Mouse (Mus musculus) kidney, embryonic 14.5 days (tissue): ENCODE data around the gene Extl1. TPM values are rescaled to one million over a fixed set of nuclear protein-coding genes. Genes with fewer than 3 reads are reported as not detected.

Experiments
- ATAC-seq: fragments of 200-750 bp; cut with Nextera tagmentation; 2 replicates; pipeline ENCODE4 v1.8.0; 2017; ENCODE audit warnings: moderate number of reproducible peaks, mild to moderate bottlenecking, moderate TSS enrichment, moderate library complexity; ENCODE audit not compliant: low FRiP score, low TSS enrichment
- H3K27ac ChIP-seq: fragments of 300-500 bp; sonication (generic); 2 replicates; pipeline ENCODE4 v1.5.1; 2014; ENCODE audit warnings: low read depth, mild to moderate bottlenecking, low read length, moderate library complexity, mixed read lengths
- H3K27me3 ChIP-seq: fragments of 300-500 bp; sonication (generic); 2 replicates; pipeline ENCODE4 v1.6.1; 2014; ENCODE audit warnings: mild to moderate bottlenecking, low read length; ENCODE audit not compliant: control insufficient read depth, insufficient read depth
- H3K36me3 ChIP-seq: fragments of 300-500 bp; sonication (generic); 2 replicates; pipeline ENCODE4 v1.6.1; 2014; ENCODE audit warnings: low read length, mixed read lengths; ENCODE audit not compliant: control insufficient read depth, insufficient read depth
- H3K4me1 ChIP-seq: fragments of 300-500 bp; sonication (generic); 2 replicates; pipeline ENCODE4 v1.6.1; 2014; ENCODE audit warnings: low read length, mixed read lengths; ENCODE audit not compliant: control insufficient read depth, insufficient read depth
- H3K4me2 ChIP-seq: fragments of 300-500 bp; sonication (generic); replicated peaks from 2 replicates; pipeline ENCODE4 v1.6.1; 2014; ENCODE audit warnings: low read depth, mild to moderate bottlenecking, low read length
- H3K4me3 ChIP-seq: fragments of 300-500 bp; sonication (generic); 2 replicates; pipeline ENCODE4 v1.5.1; 2014; ENCODE audit warnings: mild to moderate bottlenecking, low read length
- H3K9ac ChIP-seq: fragments of 300-500 bp; sonication (generic); 2 replicates; pipeline ENCODE4 v1.6.1; 2014; ENCODE audit warnings: low read depth, mild to moderate bottlenecking, low read length, moderate library complexity
- H3K9me3 ChIP-seq: fragments of 300-500 bp; sonication (generic); 2 replicates; pipeline ENCODE4 v1.6.1; 2016; ENCODE audit warnings: low read length; ENCODE audit not compliant: control insufficient read depth
- WGBS: fragments of 180-500 bp; shearing (Covaris S2); extraction: QIAGEN DNeasy Blood & Tissue Kit; methylation state at CpG from one replicate; pipeline ENCODE4 v1.1.7; 2014; 5-methylcytosine and 5-hydroxymethylcytosine counted together
- polyA plus RNA-seq: library from polyadenylated mRNA; unstranded; fragments of >200 nt; fragmentation: Nextera tagmentation; extraction: Ambion mirVana; gene quantifications from 2 replicates; pipeline ENCODE4 v1.2.1, GENCODE M21; 2014

The Extl1 gene
- polyA plus RNA-seq, 1 experiment from 2014 or later, result 0.23 TPM

DNA sequence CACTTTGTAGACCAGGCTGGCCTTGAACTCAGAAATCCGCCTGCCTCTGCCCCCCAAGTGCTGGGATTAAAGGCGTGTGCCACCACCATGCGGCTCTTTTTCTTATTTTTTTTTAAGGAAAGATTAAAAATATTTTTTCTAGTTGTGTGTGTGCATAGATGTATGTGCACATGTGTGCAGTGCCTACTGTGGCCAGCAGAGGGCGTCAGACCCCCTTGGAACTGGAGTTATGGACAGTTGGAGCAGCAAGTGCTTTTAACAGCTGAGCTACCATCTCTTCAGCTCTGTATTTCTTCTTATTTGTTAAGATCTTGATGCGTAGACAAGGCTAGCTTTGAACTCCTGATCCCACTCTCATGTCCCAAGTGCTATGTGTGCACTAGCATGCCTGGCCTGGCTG, 25.6 kb upstream of the Extl1 start:
- H3K4me3 ChIP-seq, result no peak overlapping the region
- H3K4me2 ChIP-seq, result no peak overlapping the region
- H3K9ac ChIP-seq, result no peak overlapping the region
- peaks cover 2% of the 10 kb centered on the region; the same call in 1 of the 2 replicates for H3K9me3 ChIP-seq
- no peak overlapping the region for H3K27ac ChIP-seq
- 75% methylated on average over 5 of the region's 5 CpGs for WGBS
- ATAC-seq, result no peak
- H3K4me1 ChIP-seq, result no peaks in the 10 kb centered on the region
- H3K27me3 ChIP-seq, result no peaks in the 10 kb centered on the region
- peaks cover 7% of the 10 kb centered on the region; the same call in 1 of the 2 replicates for H3K36me3 ChIP-seq

DNA sequence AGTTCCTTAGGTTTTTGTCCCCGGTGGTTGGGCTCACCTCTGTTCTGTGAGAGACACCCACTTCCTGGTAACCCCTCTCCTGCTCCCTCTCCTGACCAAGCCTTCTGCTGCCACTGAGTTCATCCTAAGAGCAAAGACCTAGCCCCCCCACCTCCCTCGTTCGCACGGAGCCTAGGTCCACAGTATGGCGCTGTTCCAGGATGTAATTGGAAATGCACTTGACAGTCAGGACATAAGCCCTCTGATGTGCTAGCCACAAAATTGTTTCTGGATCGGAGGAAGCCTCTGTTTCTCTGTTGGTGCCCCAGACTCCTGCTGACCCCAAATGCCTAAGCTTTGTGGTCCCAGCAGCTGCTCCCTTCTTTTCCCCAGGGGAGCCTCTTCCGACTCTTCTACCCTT, 20.1 kb upstream of the Extl1 start:
- ATAC-seq, result no peak
- Histone ChIP-seq H3K36me3 (peaks cover 3% of the 10 kb centered on the region; the same call in 1 of the 2 replicates), H3K9ac (no peak overlapping the region), H3K4me3 (no peak overlapping the region), H3K27me3 (no peaks in the 10 kb centered on the region), H3K4me1 (peaks cover 20% of the 10 kb centered on the region), H3K27ac (no peak overlapping the region), H3K4me2 (no peak overlapping the region), H3K9me3 (no peaks in the 10 kb centered on the region)
- 72% methylated on average over 7 of the region's 7 CpGs for WGBS

DNA sequence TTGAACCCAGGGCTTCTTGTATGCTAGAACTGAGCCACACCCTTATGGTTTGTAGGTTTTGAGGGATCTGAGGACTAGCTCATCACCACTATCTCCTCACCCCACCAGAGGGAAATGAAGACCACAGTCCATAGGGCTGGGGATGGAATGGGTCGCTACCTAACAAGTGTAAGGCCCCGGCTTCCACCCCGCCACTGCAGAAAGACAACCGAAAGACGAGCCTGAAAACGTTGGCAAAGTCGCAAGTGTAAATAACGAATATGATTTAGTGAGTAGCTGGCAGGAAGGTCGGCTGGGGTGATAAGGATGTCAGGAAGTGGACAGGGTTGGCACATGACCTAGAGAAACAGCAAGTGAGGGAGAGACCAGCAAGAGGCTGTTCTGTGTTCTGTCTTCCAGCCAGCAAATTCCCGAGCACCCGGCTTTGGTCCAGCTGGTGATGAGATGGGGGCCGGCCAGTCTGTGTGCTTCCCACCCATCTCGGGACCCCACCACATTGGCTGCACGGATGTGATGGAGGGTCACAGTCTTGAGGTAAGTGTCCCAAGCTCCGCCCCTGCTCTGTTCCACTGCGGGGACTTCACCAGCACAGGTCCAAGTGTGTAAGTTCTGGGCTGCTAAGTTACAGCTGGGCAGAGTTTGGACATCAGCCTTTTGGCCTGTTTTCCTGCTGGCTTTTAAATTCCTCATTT, 19.1 kb upstream of the Extl1 start:
- WGBS, result 63% methylated on average over 16 of the region's 16 CpGs
- Histone ChIP-seq H3K9ac (no peak overlapping the region), H3K27ac (no peak overlapping the region), H3K4me1 (peaks cover 21% of the 10 kb centered on the region), H3K4me3 (no peak overlapping the region), H3K9me3 (no peaks in the 10 kb centered on the region), H3K36me3 (peaks cover 3% of the 10 kb centered on the region; the same call in 1 of the 2 replicates), H3K27me3 (no peaks in the 10 kb centered on the region), H3K4me2 (no peak overlapping the region)
- no peak for ATAC-seq

DNA sequence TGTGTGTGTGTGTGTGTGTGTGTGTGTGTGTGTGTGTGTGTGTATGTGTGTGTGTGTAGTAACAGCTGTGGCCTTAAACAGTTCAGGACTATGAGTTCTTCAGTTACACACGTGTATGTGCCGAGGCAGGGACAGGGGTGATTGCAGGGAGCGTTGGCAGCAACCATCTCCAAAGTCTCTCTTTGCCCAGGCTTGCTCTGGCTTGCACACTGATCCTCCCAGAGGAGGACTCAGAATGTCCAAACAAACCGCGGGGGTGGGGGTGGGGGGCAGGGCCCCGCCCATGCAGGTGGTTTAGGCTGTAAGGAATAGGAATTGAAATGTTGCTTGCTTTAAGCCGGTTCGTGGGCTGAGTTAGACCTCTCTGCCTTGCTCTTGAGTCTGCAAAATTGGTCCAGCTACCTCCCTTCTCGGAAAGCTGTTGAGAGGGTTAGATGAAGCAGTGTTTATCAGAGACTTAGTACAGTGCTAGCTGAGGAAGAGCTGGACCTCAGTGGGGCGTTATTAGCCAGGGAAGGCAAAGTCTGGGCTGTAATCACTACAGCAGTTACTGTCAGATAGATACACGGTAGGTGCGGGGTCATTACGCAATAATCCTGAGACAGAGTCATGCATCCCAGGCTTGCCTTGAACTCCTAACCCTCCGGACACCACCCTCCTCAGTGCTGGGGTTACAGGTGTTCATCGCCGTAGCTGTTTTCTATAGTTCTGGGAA, 18.4 kb upstream of the Extl1 start:
- peaks cover 28% of the 10 kb centered on the region for H3K4me1 ChIP-seq
- peak overlapping the region; percentile 37; the same call in 1 of the 2 replicates for H3K4me3 ChIP-seq
- H3K36me3 ChIP-seq, result peaks cover 3% of the 10 kb centered on the region; the same call in 1 of the 2 replicates
- no peak for ATAC-seq
- 64% methylated on average over 16 of the region's 16 CpGs for WGBS
- H3K27ac ChIP-seq, result no peak overlapping the region
- no peaks in the 10 kb centered on the region for H3K27me3 ChIP-seq
- no peak overlapping the region for H3K9ac ChIP-seq
- H3K9me3 ChIP-seq, result no peaks in the 10 kb centered on the region
- no peak overlapping the region for H3K4me2 ChIP-seq

DNA sequence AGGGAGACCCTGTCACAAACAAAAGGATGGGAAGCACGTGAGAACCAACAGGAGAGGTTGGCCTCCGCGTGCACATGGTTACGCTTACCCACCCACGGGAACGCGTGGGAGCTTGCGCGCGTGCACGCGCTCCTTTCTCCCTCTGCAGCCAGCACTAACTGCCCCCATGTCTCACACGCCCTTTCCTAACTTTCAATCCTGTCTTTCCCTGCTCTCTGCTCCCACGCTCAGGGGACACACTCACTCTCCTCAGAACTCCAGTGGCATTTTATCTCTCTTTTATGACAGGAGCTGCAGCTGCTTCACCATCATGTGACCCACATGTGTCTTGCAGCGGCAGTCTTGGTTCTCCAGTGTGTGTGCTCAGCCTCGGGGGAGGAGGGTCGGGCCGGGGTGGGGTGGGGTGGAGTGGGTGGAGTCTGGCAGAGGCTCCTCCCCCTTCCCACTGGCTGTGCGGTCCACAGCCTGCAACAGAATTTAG, 17.6 kb upstream of the Extl1 start:
- H3K36me3 ChIP-seq, result peaks cover 3% of the 10 kb centered on the region; the same call in 1 of the 2 replicates
- peak overlapping the region; percentile 58 for H3K4me2 ChIP-seq
- WGBS, result 4% methylated on average over 19 of the region's 19 CpGs
- H3K27ac ChIP-seq, result no peak overlapping the region
- peak; percentile 82 for ATAC-seq
- H3K4me3 ChIP-seq, result peak overlapping the region; percentile 37
- H3K27me3 ChIP-seq, result no peaks in the 10 kb centered on the region
- peak overlapping the region; percentile 52; the same call in 1 of the 2 replicates for H3K9ac ChIP-seq
- H3K4me1 ChIP-seq, result peaks cover 28% of the 10 kb centered on the region
- no peaks in the 10 kb centered on the region for H3K9me3 ChIP-seq

DNA sequence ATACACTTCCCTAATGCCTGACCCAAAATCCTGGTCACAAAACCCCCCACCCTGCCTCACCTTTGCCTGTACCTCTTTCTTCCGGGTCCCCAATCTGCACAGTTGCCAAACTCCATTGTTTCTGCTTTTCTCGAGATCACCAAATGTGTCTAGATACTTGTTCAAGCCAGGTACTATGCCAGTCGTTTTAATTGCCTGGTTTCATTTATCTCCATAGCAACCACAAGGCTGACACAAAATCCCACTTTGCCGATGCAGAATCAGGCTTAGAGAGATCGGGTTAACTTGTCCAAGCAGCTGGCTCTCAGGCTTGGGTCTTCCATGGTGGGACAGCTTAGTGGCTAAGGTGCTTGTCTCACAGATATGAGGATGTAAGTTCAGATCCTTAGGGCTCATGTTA, 16.6 kb upstream of the Extl1 start:
- Histone ChIP-seq H3K27ac (no peak overlapping the region), H3K27me3 (no peaks in the 10 kb centered on the region), H3K4me2 (no peak overlapping the region), H3K4me1 (peaks cover 28% of the 10 kb centered on the region), H3K9me3 (no peaks in the 10 kb centered on the region), H3K36me3 (no peaks in the 10 kb centered on the region), H3K4me3 (no peak overlapping the region), H3K9ac (no peak overlapping the region)
- WGBS, result 32% methylated on average over 5 of the region's 5 CpGs
- no peak for ATAC-seq

DNA sequence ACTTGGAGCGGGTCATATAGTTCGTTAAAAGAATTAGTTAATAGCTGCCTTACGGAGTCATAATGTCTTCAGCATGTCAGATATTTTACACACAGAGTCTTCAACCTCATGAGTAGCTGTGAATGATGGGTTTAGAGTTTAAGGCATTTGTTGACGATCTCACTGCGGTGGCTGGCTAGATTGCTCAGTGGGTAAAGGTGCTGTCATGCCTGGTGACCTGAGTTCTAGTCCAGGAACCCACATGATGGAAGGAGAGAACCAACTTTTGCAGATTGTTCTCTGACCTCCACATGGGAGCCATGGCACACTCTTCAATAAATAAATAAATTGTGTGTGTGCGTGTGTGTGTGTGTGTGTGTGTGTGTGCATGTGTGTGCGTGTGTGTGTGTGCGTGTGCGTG, 14.1 kb upstream of the Extl1 start:
- Histone ChIP-seq H3K4me2 (no peak overlapping the region; the same call in 1 of the 2 replicates), H3K27me3 (no peaks in the 10 kb centered on the region), H3K4me1 (peaks cover 26% of the 10 kb centered on the region), H3K36me3 (no peaks in the 10 kb centered on the region), H3K9ac (0 out of 2 replicates have a peak overlapping the region, but pooled peaks have one; percentile 23), H3K9me3 (no peaks in the 10 kb centered on the region), H3K27ac (no peak overlapping the region), H3K4me3 (peak overlapping the region; percentile 65; the same call in 1 of the 2 replicates)
- ATAC-seq, result no peak
- WGBS, result 87% methylated on average over 9 of the region's 9 CpGs

DNA sequence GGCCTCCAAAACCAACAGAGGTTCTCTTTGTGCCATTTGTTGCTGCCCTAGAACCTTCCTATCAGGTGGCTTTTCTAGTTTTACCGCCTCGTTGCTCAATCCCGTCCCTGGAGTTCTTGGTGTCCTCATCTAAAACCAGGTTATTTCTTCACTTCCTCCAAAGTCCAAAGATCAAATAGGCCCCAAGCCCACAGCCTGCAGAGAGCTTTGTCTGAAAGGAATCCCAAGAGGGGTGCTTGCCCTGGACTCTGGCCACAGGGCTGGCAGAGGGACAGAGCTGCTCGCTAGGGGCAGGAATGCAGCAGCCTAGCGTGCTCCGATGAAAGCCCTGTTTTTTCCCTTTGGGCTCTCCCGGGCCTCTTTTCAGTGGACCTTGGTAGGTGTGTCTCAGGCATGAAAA, 13.5 kb upstream of the Extl1 start:
- H3K9ac ChIP-seq, result peak overlapping the region; percentile 23
- H3K9me3 ChIP-seq, result no peaks in the 10 kb centered on the region
- H3K4me2 ChIP-seq, result peak overlapping the region; percentile 93
- no peaks in the 10 kb centered on the region for H3K36me3 ChIP-seq
- H3K27me3 ChIP-seq, result no peaks in the 10 kb centered on the region
- peaks cover 20% of the 10 kb centered on the region for H3K4me1 ChIP-seq
- peak overlapping the region; percentile 31; the same call in 1 of the 2 replicates for H3K27ac ChIP-seq
- WGBS, result 16% methylated on average over 7 of the region's 7 CpGs
- peak overlapping the region; percentile 65 for H3K4me3 ChIP-seq
- no peak for ATAC-seq
